Mouse (Mus musculus) stomach, embryonic 16.5 days (tissue): ENCODE results near the gene Cpsf6. TPM values are rescaled to one million over a fixed set of nuclear protein-coding genes. Genes with fewer than 3 reads are reported as not detected.

ENCODE experiments used
- ATAC-seq: fragments of 200-750 bp; cut with Nextera tagmentation; 2 replicates; pipeline ENCODE4 v1.8.0; 2017; ENCODE audit warnings: moderate number of reproducible peaks, moderate TSS enrichment; ENCODE audit not compliant: insufficient read depth, low FRiP score
- H3K27ac ChIP-seq: fragments of 300-500 bp; sonication (generic); 2 replicates; pipeline ENCODE4 v1.5.1; 2014; ENCODE audit warnings: low read length
- H3K27me3 ChIP-seq: fragments of 300-500 bp; sonication (generic); 2 replicates; pipeline ENCODE4 v1.6.1; 2014; ENCODE audit warnings: low read length, control low read depth, mixed read lengths; ENCODE audit not compliant: control insufficient read depth, insufficient read depth
- H3K36me3 ChIP-seq: fragments of 300-500 bp; sonication (generic); 2 replicates; pipeline ENCODE4 v1.6.1; 2014; ENCODE audit warnings: low read length; ENCODE audit not compliant: control insufficient read depth, insufficient read depth
- H3K4me1 ChIP-seq: fragments of 300-500 bp; sonication (generic); 2 replicates; pipeline ENCODE4 v1.6.1; 2014; ENCODE audit warnings: low read length, control low read depth, mixed read lengths; ENCODE audit not compliant: control insufficient read depth, insufficient read depth
- H3K4me2 ChIP-seq: fragments of 300-500 bp; sonication (generic); 2 replicates; pipeline ENCODE4 v1.6.1; 2014; ENCODE audit warnings: low read depth, low read length, mixed read lengths
- H3K4me3 ChIP-seq: fragments of 300-500 bp; sonication (generic); replicated peaks from 2 replicates; pipeline ENCODE4 v1.5.1; 2014; ENCODE audit warnings: mild to moderate bottlenecking, low read length
- H3K9ac ChIP-seq: fragments of 300-500 bp; sonication (generic); 2 replicates; pipeline ENCODE4 v1.6.1; 2014; ENCODE audit warnings: low read length
- H3K9me3 ChIP-seq: fragments of 300-500 bp; sonication (generic); replicated peaks from 2 replicates; pipeline ENCODE4 v1.6.1; 2016; ENCODE audit warnings: low read length, control low read depth; ENCODE audit not compliant: control insufficient read depth
- WGBS: fragments of 180-500 bp; shearing (Covaris S2); extraction: QIAGEN DNeasy Blood & Tissue Kit; methylation state at CpG from one replicate; pipeline ENCODE4 v1.1.7; 2014; 5-methylcytosine and 5-hydroxymethylcytosine counted together
- polyA plus RNA-seq: library from polyadenylated mRNA; unstranded; fragments of >200 nt; fragmentation: Nextera tagmentation; extraction: Ambion mirVana; gene quantifications from 2 replicates; pipeline ENCODE4 v1.2.1, GENCODE M21; 2015

Cpsf6 gene
- polyA plus RNA-seq, 1 experiment from 2014 or later, result 121 TPM

DNA sequence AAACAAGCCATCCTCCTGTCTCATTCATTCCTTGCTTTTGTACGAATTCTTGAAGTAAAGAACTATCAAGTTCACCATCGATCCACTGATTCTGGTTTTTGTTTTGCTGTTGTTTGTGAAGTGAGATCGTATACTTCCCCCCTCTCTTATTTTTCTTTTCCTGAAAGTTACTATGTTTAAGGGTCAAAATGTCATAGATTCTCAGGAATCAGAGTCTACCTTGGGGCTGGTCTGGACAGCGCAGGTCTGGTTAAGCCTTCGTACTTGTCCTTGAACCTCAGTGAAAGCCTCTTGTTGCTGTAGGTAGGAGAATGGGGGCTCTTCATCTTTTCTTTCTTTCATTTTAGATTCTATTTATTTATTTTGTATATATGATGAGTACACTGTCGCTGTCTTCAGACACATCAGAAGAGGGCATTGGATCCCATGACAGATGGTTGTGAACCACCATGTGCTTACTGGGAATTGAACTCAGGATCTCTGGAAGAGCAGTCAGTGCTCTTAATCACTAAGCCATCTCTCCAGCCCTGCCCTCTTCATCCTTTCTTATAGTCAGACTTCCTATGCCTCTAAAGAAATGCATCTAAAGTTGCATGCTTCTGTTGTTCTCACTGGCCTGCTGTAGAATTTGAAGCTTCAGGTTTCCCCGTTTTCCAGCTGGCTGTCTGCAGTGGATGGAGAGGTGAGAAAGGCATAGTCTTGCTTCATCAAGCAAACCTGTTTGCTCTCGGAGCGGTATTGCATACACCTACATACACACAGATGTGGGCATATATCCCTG is 40.9 kb upstream of the Cpsf6 start:
- H3K27ac ChIP-seq, result no peak overlapping the region
- H3K9ac ChIP-seq, result no peak overlapping the region
- H3K27me3 ChIP-seq, result no peaks in the 10 kb centered on the region
- H3K9me3 ChIP-seq, result no peaks in the 10 kb centered on the region
- H3K4me2 ChIP-seq, result no peak overlapping the region
- ATAC-seq, result no peak
- no peaks in the 10 kb centered on the region for H3K36me3 ChIP-seq
- H3K4me1 ChIP-seq, result 0 out of 2 replicates have a peak, but pooled peaks cover 2% of the 10 kb centered on the region
- H3K4me3 ChIP-seq, result no peak overlapping the region
- WGBS, result 84% methylated on average over 9 of the region's 9 CpGs

DNA sequence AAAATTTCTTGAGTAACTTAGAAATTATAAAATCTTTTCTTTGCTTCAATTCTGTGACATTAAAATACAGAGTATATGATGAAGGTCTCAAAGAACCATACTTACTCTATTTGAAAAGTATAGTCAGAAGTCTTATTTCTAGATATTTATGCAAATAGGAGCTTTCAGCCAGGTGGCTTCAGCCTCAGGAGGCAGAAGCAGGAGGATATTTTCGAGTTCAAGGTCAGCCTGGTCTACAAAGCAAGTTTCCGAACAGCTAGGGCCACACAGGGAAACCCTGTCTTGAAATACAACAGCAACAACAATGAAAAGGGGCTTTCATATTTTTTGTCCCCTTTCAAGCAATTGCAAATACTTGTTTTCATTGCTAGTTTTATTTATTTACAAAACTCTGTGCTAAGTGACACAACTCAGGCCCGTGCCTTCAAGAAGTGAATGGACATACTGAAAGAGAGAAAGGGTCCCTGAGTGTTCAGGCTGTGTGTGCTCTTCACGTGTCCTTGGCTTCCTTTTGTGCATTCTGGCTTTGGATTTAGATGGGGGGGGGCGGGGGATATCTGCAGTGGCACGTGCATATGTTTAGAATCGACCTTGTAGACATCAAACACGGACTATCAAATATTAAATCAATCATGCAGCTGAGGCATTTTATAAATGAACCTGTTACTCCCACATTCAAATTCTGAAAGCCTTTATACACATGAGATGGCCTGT is 39.9 kb upstream of the Cpsf6 start:
- Histone ChIP-seq H3K27ac (no peak overlapping the region), H3K4me1 (0 out of 2 replicates have a peak, but pooled peaks cover 2% of the 10 kb centered on the region), H3K36me3 (no peaks in the 10 kb centered on the region), H3K27me3 (no peaks in the 10 kb centered on the region), H3K4me3 (no peak overlapping the region), H3K9me3 (no peaks in the 10 kb centered on the region), H3K4me2 (no peak overlapping the region), H3K9ac (no peak overlapping the region)
- 66% methylated on average over 8 of the region's 8 CpGs for WGBS
- ATAC-seq, result no peak

DNA sequence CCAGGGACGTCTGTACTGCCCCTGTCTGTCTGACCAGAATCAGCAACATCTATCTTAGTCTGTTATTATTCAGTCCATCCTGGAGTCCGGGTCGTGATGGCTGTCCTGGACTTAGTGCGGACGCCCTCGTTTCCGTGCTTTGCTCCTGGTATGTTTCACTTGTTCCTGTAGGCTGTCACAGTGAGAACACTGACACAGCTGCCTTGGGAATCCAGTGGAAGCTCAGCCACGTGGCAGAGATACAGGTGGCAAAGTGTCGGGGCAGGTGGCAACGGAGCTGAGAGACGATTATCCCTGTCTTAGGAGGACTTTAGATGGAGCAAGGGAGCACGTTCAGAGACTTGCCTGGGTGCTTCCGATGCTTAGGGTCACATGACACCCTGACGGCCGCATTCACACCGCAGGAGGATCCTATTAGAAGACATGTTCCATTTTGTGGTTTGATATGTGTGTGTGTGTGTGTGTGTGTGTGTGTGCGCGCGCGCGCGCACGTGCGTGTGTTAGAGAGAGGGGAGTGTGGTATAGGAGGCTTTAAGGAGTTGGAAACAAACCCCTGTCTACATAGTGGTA is 38.9 kb upstream of the Cpsf6 start:
- Histone ChIP-seq H3K4me1 (0 out of 2 replicates have a peak, but pooled peaks cover 2% of the 10 kb centered on the region), H3K27ac (no peak overlapping the region), H3K4me2 (peak overlapping the region; percentile 62), H3K36me3 (no peaks in the 10 kb centered on the region), H3K9me3 (no peaks in the 10 kb centered on the region), H3K4me3 (peak overlapping the region; percentile 34), H3K9ac (no peak overlapping the region), H3K27me3 (no peaks in the 10 kb centered on the region)
- 41% methylated on average over 24 of the region's 24 CpGs for WGBS
- no peak for ATAC-seq

DNA sequence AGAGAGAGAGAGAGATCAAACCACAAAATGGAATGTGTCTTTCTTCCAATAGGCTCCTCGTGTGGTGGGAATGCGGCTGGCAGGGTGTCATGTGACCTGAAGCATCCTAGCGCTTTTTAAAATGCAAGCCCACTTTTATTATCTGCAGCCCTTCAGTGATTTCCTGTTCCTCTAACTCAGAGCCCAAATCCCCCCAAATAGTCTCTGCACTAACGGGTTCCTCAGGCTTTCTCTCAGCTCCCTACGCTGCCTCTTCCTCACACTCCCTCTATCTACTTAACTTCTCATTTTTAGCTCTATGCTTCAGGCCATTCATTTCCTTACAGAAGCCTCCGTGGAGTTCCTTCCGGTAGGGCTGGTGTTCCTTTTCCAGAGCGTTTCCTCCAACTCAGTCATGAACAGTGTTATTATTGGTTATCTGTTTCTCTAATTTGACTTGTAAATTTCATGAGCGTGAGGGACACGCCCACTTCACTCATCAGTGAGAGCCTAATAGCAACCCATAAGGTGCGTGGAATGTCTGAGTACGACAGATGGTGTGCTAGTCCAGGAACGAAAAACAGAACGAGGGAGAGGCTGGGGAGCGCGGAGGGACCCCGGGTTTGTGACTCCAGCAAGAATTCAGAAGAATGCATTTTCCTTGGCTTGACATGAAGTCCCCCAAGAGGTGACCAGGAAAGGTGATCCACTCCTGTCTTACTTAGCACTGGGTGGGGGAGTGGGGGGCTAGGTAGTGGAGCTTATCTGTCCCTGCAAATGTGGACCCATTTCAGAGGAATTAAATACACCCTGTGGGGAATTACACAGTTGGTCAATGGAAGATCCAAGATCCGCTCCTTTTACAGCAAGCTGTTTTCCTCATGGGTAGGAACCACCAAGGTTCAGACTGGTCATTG is 38.2 kb upstream of the Cpsf6 start:
- WGBS, result 19% methylated on average over 18 of the region's 18 CpGs
- peak overlapping the region; percentile 62 for H3K4me2 ChIP-seq
- no peaks in the 10 kb centered on the region for H3K27me3 ChIP-seq
- no peak overlapping the region for H3K27ac ChIP-seq
- no peaks in the 10 kb centered on the region for H3K36me3 ChIP-seq
- H3K4me3 ChIP-seq, result peak overlapping the region; percentile 34
- H3K4me1 ChIP-seq, result 0 out of 2 replicates have a peak, but pooled peaks cover 2% of the 10 kb centered on the region
- H3K9me3 ChIP-seq, result no peaks in the 10 kb centered on the region
- H3K9ac ChIP-seq, result no peak overlapping the region; the same call in 1 of the 2 replicates
- ATAC-seq, result peak; percentile 45; the same call in 1 of the 2 replicates

DNA sequence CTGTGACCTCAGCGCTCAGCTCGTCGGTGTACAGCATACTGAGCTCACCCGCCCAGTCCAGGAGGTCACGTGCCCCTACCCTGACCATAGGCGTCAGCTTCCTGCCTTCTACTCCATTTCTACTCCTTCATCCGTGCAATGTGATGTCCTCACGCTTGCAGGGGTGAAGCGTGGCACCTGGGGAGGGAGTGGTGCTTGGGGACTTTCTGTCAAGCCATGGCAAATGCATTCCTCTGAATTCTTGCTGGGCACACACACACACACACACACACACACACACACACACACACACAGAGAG is 37.6 kb upstream of the Cpsf6 start:
- whole genome bisulfite sequencing, result 38% methylated on average over 9 of the region's 9 CpGs
- H3K9ac ChIP-seq, result no peak overlapping the region
- H3K27ac ChIP-seq, result no peak overlapping the region
- no peaks in the 10 kb centered on the region for H3K27me3 ChIP-seq
- no peaks in the 10 kb centered on the region for H3K36me3 ChIP-seq
- no peak; the same call in 1 of the 2 replicates for ATAC-seq
- no peaks in the 10 kb centered on the region for H3K9me3 ChIP-seq
- H3K4me2 ChIP-seq, result peak overlapping the region; percentile 62
- H3K4me1 ChIP-seq, result 0 out of 2 replicates have a peak, but pooled peaks cover 2% of the 10 kb centered on the region
- H3K4me3 ChIP-seq, result 0 out of 2 replicates have a peak overlapping the region, but pooled peaks have one; percentile 34

DNA sequence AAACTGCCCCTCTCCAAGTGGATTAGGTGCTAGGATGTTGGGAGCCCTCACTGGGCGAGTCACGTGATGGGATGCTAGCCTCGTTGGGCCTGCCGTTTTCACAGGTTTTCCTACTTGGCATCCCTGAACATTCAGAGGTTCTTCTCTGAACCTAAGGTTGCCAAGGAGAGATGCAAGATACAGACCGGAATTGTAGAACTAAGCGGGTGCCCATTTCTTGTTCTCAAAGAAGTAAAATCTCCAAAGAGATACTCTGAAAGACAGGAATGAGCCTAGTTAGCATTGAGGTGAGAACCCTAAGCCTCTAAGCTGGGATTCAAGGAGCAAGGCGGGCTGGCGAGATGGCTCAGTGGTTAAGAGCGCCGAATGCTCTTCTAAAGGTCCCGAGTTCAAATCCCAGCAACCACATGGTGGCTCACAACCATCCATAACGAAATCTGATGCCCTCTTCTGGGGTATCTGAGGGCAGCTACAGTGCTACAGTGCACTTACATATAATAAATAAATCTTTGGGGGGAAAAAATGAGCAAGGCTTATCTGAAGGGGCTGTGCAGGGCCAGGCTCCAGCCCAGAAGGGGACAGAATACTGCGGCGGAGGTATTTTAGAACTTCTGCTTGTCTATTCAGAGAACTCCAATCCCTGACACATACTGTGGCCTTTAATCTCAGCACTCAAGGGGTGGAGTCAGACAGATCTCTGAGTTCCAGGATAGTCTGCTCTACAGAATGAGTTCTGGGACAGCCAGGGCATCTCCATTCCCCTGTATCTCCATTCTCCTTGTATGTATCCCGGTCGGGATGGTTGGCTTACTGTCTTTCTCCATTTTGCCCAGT is 37.0 kb upstream of the Cpsf6 start:
- Histone ChIP-seq H3K4me1 (0 out of 2 replicates have a peak, but pooled peaks cover 2% of the 10 kb centered on the region), H3K27ac (no peak overlapping the region), H3K9ac (no peak overlapping the region), H3K27me3 (no peaks in the 10 kb centered on the region), H3K4me3 (0 out of 2 replicates have a peak overlapping the region, but pooled peaks have one; percentile 34), H3K36me3 (no peaks in the 10 kb centered on the region), H3K9me3 (no peaks in the 10 kb centered on the region), H3K4me2 (peak overlapping the region; percentile 62)
- WGBS, result 82% methylated on average over 16 of the region's 16 CpGs
- no peak for ATAC-seq

DNA sequence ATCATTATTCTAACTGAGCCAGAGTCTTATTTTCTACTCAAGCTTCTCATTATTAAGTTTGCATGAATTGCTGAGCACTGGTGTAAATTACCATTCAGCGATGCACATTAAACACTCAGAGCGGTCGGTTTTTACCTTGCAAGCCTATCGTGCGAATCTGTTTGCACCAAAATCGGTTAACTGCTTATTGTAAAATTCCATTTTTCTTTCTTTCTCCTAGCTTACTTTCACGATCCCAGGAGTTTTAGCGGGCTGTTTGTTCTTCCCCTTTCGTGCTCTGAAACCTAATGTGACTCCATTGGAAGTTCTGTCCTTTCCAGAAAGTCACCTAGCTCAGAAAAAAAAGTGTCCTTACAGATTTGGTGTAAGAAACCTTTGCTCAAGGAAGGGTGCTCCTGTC is 36.3 kb upstream of the Cpsf6 start:
- Histone ChIP-seq H3K4me2 (no peak overlapping the region), H3K27ac (no peak overlapping the region), H3K36me3 (no peaks in the 10 kb centered on the region), H3K9ac (no peak overlapping the region), H3K9me3 (no peaks in the 10 kb centered on the region), H3K4me1 (0 out of 2 replicates have a peak, but pooled peaks cover 2% of the 10 kb centered on the region), H3K4me3 (no peak overlapping the region), H3K27me3 (no peaks in the 10 kb centered on the region)
- WGBS, result 82% methylated on average over 9 of the region's 9 CpGs
- no peak for ATAC-seq
